Mouse (Mus musculus): ENCODE results near the gene Nos1ap.

DNA sequence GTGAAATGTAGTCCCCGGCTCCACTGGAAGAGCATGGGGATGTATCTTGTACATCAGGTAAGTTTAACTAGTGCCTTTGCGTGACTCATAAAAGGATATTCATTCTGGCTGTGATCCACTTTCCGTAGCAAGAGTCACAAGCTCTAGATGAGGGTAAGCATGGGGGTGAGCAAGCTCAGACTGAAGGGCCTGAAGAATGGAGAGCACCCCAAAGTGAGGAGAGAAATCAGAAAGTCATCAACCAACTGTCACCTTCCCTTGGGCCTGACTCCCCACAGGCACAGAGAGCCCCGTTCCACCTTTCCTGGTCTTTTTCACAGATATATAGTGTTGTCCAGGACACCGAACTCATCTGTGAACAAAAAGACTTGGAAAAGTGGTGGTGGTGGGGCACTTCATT is 213.9 kb downstream of the Nos1ap start:
- TF ChIP-seq CTCF (IDR thresholded peaks at IDR 0.05; ENCODE audit: borderline replicate concordance, insufficient read depth, low read depth, low read length) (no peak), POLR2A (IDR thresholded peaks at IDR 0.05; ENCODE audit: borderline replicate concordance, insufficient read depth, low read length) (no peak)

Measured in cerebellum, adult 2 months (tissue).